Mouse (Mus musculus): ENCODE data around the gene Cdc27. TPM values are rescaled to one million over a fixed set of nuclear protein-coding genes. Genes with fewer than 3 reads are reported as not detected.

Cdc27 gene
- polyA plus RNA-seq, 2 experiments, result 30.5 to 43.4 TPM

GRCm38 (mm10) chr11:104568326-104568725 is 17.9 kb upstream of the Cdc27 start:
- TF ChIP-seq POLR2A (IDR thresholded peaks at IDR 0.05; ENCODE audit: borderline replicate concordance, extremely low read depth, insufficient read depth, insufficient read length), result no peak
- DNase-seq (ENCODE audit: low spot score) (no peak), ATAC-seq (ENCODE audit: low FRiP score, low read depth) (no peak)
- Histone ChIP-seq H3K36me3 (ENCODE audit: control insufficient read depth, insufficient read depth, low read length) (no peaks in the 10 kb centered on the region), H3K27me3 (ENCODE audit: control insufficient read depth, insufficient read depth, low read length) (peaks cover 8% of the 10 kb centered on the region; the same call in 1 of the 2 replicates), H3K4me2 (replicated peaks; ENCODE audit: low read depth, low read length, severe bottlenecking) (no peak overlapping the region), H3K4me3 (replicated peaks; ENCODE audit: low read length) (no peak overlapping the region), H3K4me1 (ENCODE audit: control insufficient read depth, insufficient read depth, low read length) (no peaks in the 10 kb centered on the region; the same call in 1 of the 2 replicates), H3K27ac (replicated peaks; ENCODE audit: low read depth, low read length) (no peak overlapping the region), H3K9ac (ENCODE audit: low read depth, low read length, severe bottlenecking) (no peak overlapping the region), H3K9me3 (ENCODE audit: control insufficient read depth, low read length) (peaks cover 8% of the 10 kb centered on the region; the same call in 1 of the 2 replicates)
- 92% methylated on average over 4 of the region's 4 CpGs for WGBS

GRCm38 (mm10) chr11:104567736-104568135 is 17.3 kb upstream of the Cdc27 start:
- 84% methylated on average over 9 of the region's 9 CpGs for WGBS
- no peak for ATAC-seq (ENCODE audit: low FRiP score, low read depth)
- Histone ChIP-seq H3K27me3 (ENCODE audit: control insufficient read depth, insufficient read depth, low read length) (peaks cover 8% of the 10 kb centered on the region; the same call in 1 of the 2 replicates), H3K9ac (ENCODE audit: low read depth, low read length, severe bottlenecking) (no peak overlapping the region), H3K36me3 (ENCODE audit: control insufficient read depth, insufficient read depth, low read length) (no peaks in the 10 kb centered on the region), H3K4me3 (replicated peaks; ENCODE audit: low read length) (no peak overlapping the region), H3K4me1 (ENCODE audit: control insufficient read depth, insufficient read depth, low read length) (no peaks in the 10 kb centered on the region; the same call in 1 of the 2 replicates), H3K9me3 (ENCODE audit: control insufficient read depth, low read length) (peaks cover 8% of the 10 kb centered on the region; the same call in 1 of the 2 replicates), H3K27ac (replicated peaks; ENCODE audit: low read depth, low read length) (no peak overlapping the region), H3K4me2 (replicated peaks; ENCODE audit: low read depth, low read length, severe bottlenecking) (no peak overlapping the region)
- DNase-seq (ENCODE audit: low spot score), result no peak
- no peak for TF ChIP-seq POLR2A (IDR thresholded peaks at IDR 0.05; ENCODE audit: borderline replicate concordance, extremely low read depth, insufficient read depth, insufficient read length)

DNA sequence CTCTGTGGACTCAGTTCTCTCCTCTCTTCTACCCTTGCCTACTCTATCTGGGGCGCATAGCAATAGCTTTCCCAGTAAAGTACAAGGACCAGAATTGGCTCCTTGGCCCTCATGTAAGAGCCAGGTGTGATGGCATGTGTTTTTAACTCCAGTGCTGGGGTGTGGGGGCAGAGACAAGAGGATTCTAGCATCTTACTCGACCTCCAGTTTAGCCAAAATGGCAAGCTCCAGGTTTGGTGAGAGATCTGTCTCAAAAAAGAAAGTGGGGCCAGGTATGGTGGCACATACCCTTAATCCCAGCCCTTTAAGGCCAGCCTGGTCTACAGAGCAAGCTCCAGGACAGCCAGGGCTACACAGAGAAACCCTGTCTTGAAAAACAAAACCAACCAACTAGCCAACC is 16.4 kb upstream of the Cdc27 start:
- DNase-seq (ENCODE audit: low spot score), result no peak
- Histone ChIP-seq H3K4me2 (replicated peaks; ENCODE audit: low read depth, low read length, severe bottlenecking) (no peak overlapping the region), H3K27ac (replicated peaks; ENCODE audit: low read depth, low read length) (no peak overlapping the region), H3K4me1 (ENCODE audit: control insufficient read depth, insufficient read depth, low read length) (no peaks in the 10 kb centered on the region), H3K27me3 (ENCODE audit: control insufficient read depth, insufficient read depth, low read length) (peaks cover under 1% of the 10 kb centered on the region; the same call in 1 of the 2 replicates), H3K36me3 (ENCODE audit: control insufficient read depth, insufficient read depth, low read length) (no peaks in the 10 kb centered on the region), H3K4me3 (replicated peaks; ENCODE audit: low read length) (no peak overlapping the region), H3K9me3 (ENCODE audit: control insufficient read depth, low read length) (peaks cover 8% of the 10 kb centered on the region; the same call in 1 of the 2 replicates), H3K9ac (ENCODE audit: low read depth, low read length, severe bottlenecking) (no peak overlapping the region)
- ATAC-seq (ENCODE audit: low FRiP score, low read depth), result no peak
- WGBS, result 77% methylated on average over 2 of the region's 2 CpGs
- no peak for TF ChIP-seq POLR2A (IDR thresholded peaks at IDR 0.05; ENCODE audit: borderline replicate concordance, extremely low read depth, insufficient read depth, insufficient read length)

- Histone ChIP-seq H3K27ac (replicated peaks; ENCODE audit: low read depth, low read length) (no peak overlapping the region), H3K4me2 (replicated peaks; ENCODE audit: low read depth, low read length, severe bottlenecking) (no peak overlapping the region), H3K4me3 (replicated peaks; ENCODE audit: low read length) (no peak overlapping the region), H3K4me1 (ENCODE audit: control insufficient read depth, insufficient read depth, low read length) (no peaks in the 10 kb centered on the region), H3K9ac (ENCODE audit: low read depth, low read length, severe bottlenecking) (no peak overlapping the region), H3K9me3 (ENCODE audit: control insufficient read depth, low read length) (peaks cover 8% of the 10 kb centered on the region; the same call in 1 of the 2 replicates), H3K27me3 (ENCODE audit: control insufficient read depth, insufficient read depth, low read length) (no peaks in the 10 kb centered on the region), H3K36me3 (ENCODE audit: control insufficient read depth, insufficient read depth, low read length) (no peaks in the 10 kb centered on the region)
- DNase-seq (ENCODE audit: low spot score), result no peak
- TF ChIP-seq POLR2A (IDR thresholded peaks at IDR 0.05; ENCODE audit: borderline replicate concordance, extremely low read depth, insufficient read depth, insufficient read length), result no peak
- no peak for ATAC-seq (ENCODE audit: low FRiP score, low read depth)
- 73% methylated on average over 6 of the region's 6 CpGs for WGBS
Measured at GRCm38 (mm10) chr11:104566097-104566496, 15.7 kb upstream of the Cdc27 start.

DNA sequence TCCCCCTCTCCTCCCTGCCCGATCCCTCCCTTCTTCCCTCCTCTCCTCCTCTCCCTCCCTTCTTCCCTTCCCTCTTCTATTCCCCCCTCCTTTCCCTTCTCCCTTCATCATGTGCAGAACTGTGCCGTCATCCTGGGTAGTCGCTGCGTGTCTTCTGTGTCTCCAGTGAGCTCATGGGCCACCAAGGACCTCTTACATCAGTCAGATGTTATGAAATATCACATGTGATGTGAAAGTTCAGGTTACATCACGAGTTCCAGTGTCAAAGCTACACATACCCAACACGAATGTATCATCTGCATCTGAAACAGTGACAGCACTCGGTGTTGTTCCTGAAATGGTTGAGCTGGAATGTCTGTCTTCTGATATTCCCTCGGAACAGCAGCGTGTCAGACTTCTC is 14.8 kb upstream of the Cdc27 start:
- H3K4me3 ChIP-seq (replicated peaks; ENCODE audit: low read length), result no peak overlapping the region
- ATAC-seq (ENCODE audit: low FRiP score, low read depth), result no peak
- no peak for TF ChIP-seq POLR2A (IDR thresholded peaks at IDR 0.05; ENCODE audit: borderline replicate concordance, extremely low read depth, insufficient read depth, insufficient read length)
- H3K4me2 ChIP-seq (replicated peaks; ENCODE audit: low read depth, low read length, severe bottlenecking), result no peak overlapping the region
- no peaks in the 10 kb centered on the region for H3K4me1 ChIP-seq (ENCODE audit: control insufficient read depth, insufficient read depth, low read length)
- no peak for DNase-seq (ENCODE audit: low spot score)
- H3K27me3 ChIP-seq (ENCODE audit: control insufficient read depth, insufficient read depth, low read length), result no peaks in the 10 kb centered on the region
- 81% methylated on average over 9 of the region's 9 CpGs for WGBS
- peaks cover 8% of the 10 kb centered on the region; the same call in 1 of the 2 replicates for H3K9me3 ChIP-seq (ENCODE audit: control insufficient read depth, low read length)
- no peak overlapping the region for H3K9ac ChIP-seq (ENCODE audit: low read depth, low read length, severe bottlenecking)
- no peak overlapping the region for H3K27ac ChIP-seq (replicated peaks; ENCODE audit: low read depth, low read length)
- no peaks in the 10 kb centered on the region for H3K36me3 ChIP-seq (ENCODE audit: control insufficient read depth, insufficient read depth, low read length)

DNA sequence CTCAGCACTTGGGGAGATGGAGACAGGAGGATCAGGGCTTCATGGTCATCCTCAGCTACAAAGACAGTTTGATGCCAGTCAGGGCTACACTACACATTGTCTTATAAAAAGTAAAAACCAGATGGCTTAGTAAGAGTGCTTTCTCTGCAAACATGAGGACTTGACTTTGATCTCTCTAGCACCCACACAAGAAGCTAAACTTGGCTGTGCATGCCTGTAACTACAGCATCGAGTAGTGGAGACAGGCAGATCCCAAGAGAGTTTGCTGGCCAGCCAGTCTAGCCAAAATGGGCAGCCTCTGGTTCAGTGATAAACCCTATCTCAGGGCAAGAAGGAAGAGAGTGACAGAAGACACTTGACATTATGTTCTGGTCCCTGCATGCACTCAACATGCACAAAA is 13.1 kb upstream of the Cdc27 start:
- TF ChIP-seq POLR2A (IDR thresholded peaks at IDR 0.05; ENCODE audit: borderline replicate concordance, extremely low read depth, insufficient read depth, insufficient read length), result no peak
- DNase-seq (ENCODE audit: low spot score) (no peak), ATAC-seq (ENCODE audit: low FRiP score, low read depth) (no peak)
- Histone ChIP-seq H3K9ac (ENCODE audit: low read depth, low read length, severe bottlenecking) (no peak overlapping the region), H3K9me3 (ENCODE audit: control insufficient read depth, low read length) (no peaks in the 10 kb centered on the region), H3K27me3 (ENCODE audit: control insufficient read depth, insufficient read depth, low read length) (no peaks in the 10 kb centered on the region), H3K4me1 (ENCODE audit: control insufficient read depth, insufficient read depth, low read length) (no peaks in the 10 kb centered on the region), H3K36me3 (ENCODE audit: control insufficient read depth, insufficient read depth, low read length) (no peaks in the 10 kb centered on the region), H3K4me2 (replicated peaks; ENCODE audit: low read depth, low read length, severe bottlenecking) (no peak overlapping the region), H3K27ac (replicated peaks; ENCODE audit: low read depth, low read length) (no peak overlapping the region), H3K4me3 (replicated peaks; ENCODE audit: low read length) (no peak overlapping the region)
- WGBS, result 54% methylated on average over 1 of the region's 1 CpGs

Measured in limb, embryonic 14.5 days (tissue).